Mouse (Mus musculus) left cerebral cortex, postnatal 10 days (tissue): ENCODE measurements at regions not wholly inside any gene's neighbourhood (a gene's known extent, or its start where the extent isn't known, plus 50 kb on each side); places are given as distances from the start of the nearest gene placed in this dataset.
"Not testable (repeated sequence)": the region's sequence is repeated elsewhere in the genome, so short reads cannot be mapped to it uniquely, and the experiment has no call there.

Experiments
- DNase-seq, 2 experiments: peaks; one replicate each; pipeline ENCODE4 v3.0.0; 2021 to 2022; ENCODE audit warnings: low spot score in 2 of 2, mixed read lengths in 1 of 2; ENCODE audit errors: extremely low spot score in 1 of 2
- intact Hi-C: fragments of 180-260 bp; cut with DNase I; formaldehyde crosslinking; loops from one replicate; pipeline ENCODE4 v1.15.1; 2025

- intact Hi-C loops = no loop called here
These were observed 328.3 kb upstream of the Gje1 start for GRCm38 (mm10) chr10:15046285-15046684.

GRCm38 (mm10) chr10:15037571-15037970 is 319.6 kb upstream of the Gje1 start:
- no peak for DNase-seq
- intact Hi-C loops = no loop called here

More at GRCm38 (mm10) chr10:15046285-15046684, 328.3 kb upstream of the Gje1 start:
- DNase-seq = no peak

GRCm38 (mm10) chr10:15031517-15031916 is 313.5 kb upstream of the Gje1 start:
- intact Hi-C loops = no loop called here
- no peak for DNase-seq

GRCm38 (mm10) chr10:15029151-15029550 is 311.1 kb upstream of the Gje1 start:
- intact Hi-C loops = no loop called here

GRCm38 (mm10) chr10:15013919-15014318 is 295.9 kb upstream of the Gje1 start:
- DNase-seq = no peak
- intact Hi-C loops = no loop called here

More at GRCm38 (mm10) chr10:15029151-15029550, 311.1 kb upstream of the Gje1 start:
- no peak for DNase-seq

- intact Hi-C loops = no loop called here
- no peak for DNase-seq
These were observed 278.4 kb upstream of the Gje1 start for GRCm38 (mm10) chr10:14996374-14996773.

- intact Hi-C loops = no loop called here
- no peak for DNase-seq
These were observed 271.7 kb upstream of the Gje1 start for GRCm38 (mm10) chr10:14989601-14990140.

GRCm38 (mm10) chr10:14986566-14986965 is 268.6 kb upstream of the Gje1 start:
- intact Hi-C loops, DNase-seq: not testable (repeated sequence)

- intact Hi-C loops = no loop called here
- peak in 1 of 2 experiments; percentile 15 for DNase-seq
These were observed 260.2 kb upstream of the Gje1 start for GRCm38 (mm10) chr10:14978093-14978755.

GRCm38 (mm10) chr10:14977268-14978000 is 259.4 kb upstream of the Gje1 start:
- DNase-seq = no peak
- intact Hi-C loops = no loop called here

GRCm38 (mm10) chr10:14969726-14970125 is 251.7 kb upstream of the Gje1 start:
- DNase-seq = no peak
- intact Hi-C loops = no loop called here

- no peak for DNase-seq
- intact Hi-C loops = no loop called here
These were observed 249.6 kb upstream of the Gje1 start for GRCm38 (mm10) chr10:14967645-14968044.

GRCm38 (mm10) chr10:14966771-14967170 is 248.8 kb upstream of the Gje1 start:
- intact Hi-C loops, DNase-seq: not testable (repeated sequence)

- intact Hi-C loops = no loop called here
- DNase-seq = no peak
These were observed 235.0 kb upstream of the Gje1 start for GRCm38 (mm10) chr10:14952899-14953478.

- intact Hi-C loops = no loop called here
- no peak for DNase-seq
These were observed 223.9 kb upstream of the Gje1 start for GRCm38 (mm10) chr10:14941875-14942274.
